In genomic region chr10:28523992-28524735, GRCm38 (mm10) we compare ENCODE assay signal across 11 mouse cellular contexts.
DNase-seq lines count a peak whose midpoint lies in the region; ATAC-seq and TF ChIP-seq lines count a peak whose summit lies in the region.
"Had no signal": no experiment of that assay in that cellular context is flagged by ENCODE, and none has a peak within 500 bp of the region (broad histone marks: within the 10 kb centered on the region; RNA-seq: fewer than 3 reads in every experiment).

No protein-coding gene starts in this region.

- no peaks in the 10 kb centered on the region for H3K9me3 ChIP-seq in neural tube, embryonic 13.5 days
- no peaks in the 10 kb centered on the region for H3K9me3 ChIP-seq in hindbrain, postnatal 0 days (ENCODE audit: low read length)
- H3K9me3 ChIP-seq in neural tube, embryonic 15.5 days (replicated peaks): no peaks in the 10 kb centered on the region
- H3K9me3 ChIP-seq: embryonic facial prominence, embryonic 15.5 days; lung, embryonic 15.5 days had no signal

- WGBS in neural tube, embryonic 13.5 days: 49% methylated on average over 14 of the region's 14 CpGs
- 48% methylated on average over 14 of the region's 14 CpGs for WGBS in hindbrain, postnatal 0 days
- WGBS in neural tube, embryonic 15.5 days: 43% methylated on average over 14 of the region's 14 CpGs

- H3K9ac ChIP-seq in neural tube, embryonic 13.5 days: no peak overlapping the region
- no peak overlapping the region for H3K9ac ChIP-seq in hindbrain, postnatal 0 days (replicated peaks; ENCODE audit: low read length)
- H3K9ac ChIP-seq in neural tube, embryonic 15.5 days (replicated peaks): no peak overlapping the region
- H3K9ac ChIP-seq: embryonic facial prominence, embryonic 15.5 days; lung, embryonic 15.5 days had no signal

- peak; percentile 92 for DNase-seq in heart, adult 11 months
- no peak for DNase-seq in heart, postnatal 36 days
- DNase-seq in neural tube, embryonic 10.5 days (ENCODE audit: extremely low spot score, low spot score): no peak
- DNase-seq in hindbrain, postnatal 0 days (ENCODE audit: low spot score): peak; percentile 51
- no peak for DNase-seq in spleen, postnatal 14 days (ENCODE audit: low spot score in 2 of 2)
- no peak for DNase-seq in adrenal gland, postnatal 25 days

- intact Hi-C loops in heart, postnatal 36 days (cut with DNase I): no loop called here

- 0 out of 2 replicates have a peak, but pooled peaks have one; percentile 36 for ATAC-seq in neural tube, embryonic 13.5 days (ENCODE audit: low read depth)
- peak; percentile 55; the same call in 1 of the 2 replicates for ATAC-seq in hindbrain, postnatal 0 days
- ATAC-seq in neural tube, embryonic 15.5 days (ENCODE audit: low FRiP score): peak; percentile 75; the same call in 1 of the 2 replicates

- 0 out of 2 replicates have a peak overlapping the region, but pooled peaks have one; percentile 13 for H3K27ac ChIP-seq in neural tube, embryonic 13.5 days (replicated peaks)
- peak overlapping the region; percentile 45; the same call in 1 of the 2 replicates for H3K27ac ChIP-seq in hindbrain, postnatal 0 days
- 0 out of 2 replicates have a peak overlapping the region, but pooled peaks have one; percentile 28 for H3K27ac ChIP-seq in neural tube, embryonic 15.5 days (replicated peaks)
- H3K27ac ChIP-seq: embryonic facial prominence, embryonic 15.5 days; lung, embryonic 15.5 days; stomach, postnatal 0 days had no signal

- no peaks in the 10 kb centered on the region for H3K27me3 ChIP-seq in neural tube, embryonic 13.5 days
- no peaks in the 10 kb centered on the region for H3K27me3 ChIP-seq in hindbrain, postnatal 0 days (ENCODE audit: insufficient read depth, low read length)
- H3K27me3 ChIP-seq in neural tube, embryonic 15.5 days (replicated peaks): no peaks in the 10 kb centered on the region
- H3K27me3 ChIP-seq: embryonic facial prominence, embryonic 15.5 days; lung, embryonic 15.5 days had no signal

- H3K36me3 ChIP-seq in neural tube, embryonic 13.5 days: no peaks in the 10 kb centered on the region
- no peaks in the 10 kb centered on the region for H3K36me3 ChIP-seq in hindbrain, postnatal 0 days (ENCODE audit: insufficient read depth, low read length)
- H3K36me3 ChIP-seq in neural tube, embryonic 15.5 days: no peaks in the 10 kb centered on the region
- H3K36me3 ChIP-seq: embryonic facial prominence, embryonic 15.5 days; lung, embryonic 15.5 days had no signal

- TF ChIP-seq CTCF in hindbrain, postnatal 0 days (IDR thresholded peaks at IDR 0.05; ENCODE audit: low read depth): no peak

- peak overlapping the region; percentile 26; the same call in 1 of the 2 replicates for H3K4me2 ChIP-seq in neural tube, embryonic 13.5 days
- peak overlapping the region; percentile 25; the same call in 1 of the 2 replicates for H3K4me2 ChIP-seq in hindbrain, postnatal 0 days (ENCODE audit: low read depth, low read length)
- peak overlapping the region; percentile 21; the same call in 1 of the 2 replicates for H3K4me2 ChIP-seq in neural tube, embryonic 15.5 days
- H3K4me2 ChIP-seq: embryonic facial prominence, embryonic 15.5 days; lung, embryonic 15.5 days had no signal

- H3K4me1 ChIP-seq in neural tube, embryonic 13.5 days (replicated peaks): peaks cover 7% of the 10 kb centered on the region; the same call in 1 of the 2 replicates
- H3K4me1 ChIP-seq in hindbrain, postnatal 0 days (ENCODE audit: insufficient read depth, low read length): no peaks in the 10 kb centered on the region
- peaks cover 6% of the 10 kb centered on the region; the same call in 1 of the 2 replicates for H3K4me1 ChIP-seq in neural tube, embryonic 15.5 days
- H3K4me1 ChIP-seq: embryonic facial prominence, embryonic 15.5 days; lung, embryonic 15.5 days had no signal

- H3K4me3 ChIP-seq in neural tube, embryonic 13.5 days: no peak overlapping the region
- H3K4me3 ChIP-seq in hindbrain, postnatal 0 days (ENCODE audit: low read length): no peak overlapping the region
- H3K4me3 ChIP-seq in neural tube, embryonic 15.5 days (replicated peaks): no peak overlapping the region
- H3K4me3 ChIP-seq: embryonic facial prominence, embryonic 15.5 days; lung, embryonic 15.5 days had no signal

Comparison
In these comparisons a context has a peak if more than half of its experiments do, and no peak if none do; other contexts are left out.
1. DNase-seq: peak in heart, adult 11 months (single experiment) and hindbrain, postnatal 0 days (single experiment); none in heart, postnatal 36 days (0 of 2), neural tube, embryonic 10.5 days (single experiment), spleen, postnatal 14 days (0 of 2) and adrenal gland, postnatal 25 days (single experiment).
2. Peak in every context shown above with its lines, with median percentiles within 50 percentile points of each other: ATAC-seq, H3K27ac ChIP-seq and H3K4me2 ChIP-seq.